Mouse (Mus musculus) small intestine, adult 2 months (tissue): ENCODE data around the gene 2810408A11Rik.
"Not testable (repeated sequence)": the region's sequence is repeated elsewhere in the genome, so short reads cannot be mapped to it uniquely, and the experiment has no call there.

Experiments used
- CTCF ChIP-seq: fragments of 200-500 bp; IDR thresholded peaks from 2 replicates; pipeline ENCODE4 v1.5.1; 2012; ENCODE audit warnings: low read depth, mild to moderate bottlenecking, control low read depth, inconsistent platforms, low read length, moderate library complexity, mixed read lengths; ENCODE audit not compliant: insufficient replicate concordance, insufficient read length; ENCODE audit errors: extremely low read depth
- POLR2A ChIP-seq: fragments of 200-500 bp; IDR thresholded peaks from 2 replicates; pipeline ENCODE4 v1.6.1; 2012; ENCODE audit warnings: low read depth, mild to moderate bottlenecking, control low read depth, inconsistent platforms, low read length, moderate library complexity

DNA sequence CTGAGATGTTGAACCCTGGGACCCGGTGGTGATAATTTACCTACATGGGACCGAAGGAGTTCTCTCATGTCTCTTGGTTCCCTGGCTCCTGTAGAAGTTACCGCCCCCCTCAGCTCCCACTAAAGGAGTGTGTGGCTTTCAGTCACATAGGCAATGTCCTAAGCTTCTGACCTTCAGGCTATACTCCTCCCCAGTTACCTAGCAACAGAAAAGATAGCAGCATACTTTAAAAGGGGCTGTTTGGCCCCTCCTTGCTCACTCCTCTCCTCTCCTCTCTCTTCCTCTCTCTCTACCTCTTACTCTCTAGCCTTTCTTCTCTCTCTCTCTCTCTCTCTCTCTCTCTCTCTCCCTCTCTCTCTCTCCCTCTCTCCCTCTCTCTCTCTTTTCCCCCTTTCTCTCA, 37.1 kb downstream of the 2810408A11Rik start:
- not testable (repeated sequence) for TF ChIP-seq POLR2A, CTCF
